Mouse (Mus musculus) ovary, adult 2 months (tissue): ENCODE measurements around the gene Patj. TPM values are rescaled to one million over a fixed set of nuclear protein-coding genes. Genes with fewer than 3 reads are reported as not detected.

ENCODE experiments used
- polyA plus RNA-seq: library from polyadenylated mRNA; depleted of rRNA; stranded (reverse); fragments of >200 nt; gene quantifications from 2 replicates; pipeline ENCODE4 v1.2.3, GENCODE M21; 2012; rRNA removed

Gene Patj
- 8.5 and 10.8 TPM in 2 replicates for polyA plus RNA-seq

DNA sequence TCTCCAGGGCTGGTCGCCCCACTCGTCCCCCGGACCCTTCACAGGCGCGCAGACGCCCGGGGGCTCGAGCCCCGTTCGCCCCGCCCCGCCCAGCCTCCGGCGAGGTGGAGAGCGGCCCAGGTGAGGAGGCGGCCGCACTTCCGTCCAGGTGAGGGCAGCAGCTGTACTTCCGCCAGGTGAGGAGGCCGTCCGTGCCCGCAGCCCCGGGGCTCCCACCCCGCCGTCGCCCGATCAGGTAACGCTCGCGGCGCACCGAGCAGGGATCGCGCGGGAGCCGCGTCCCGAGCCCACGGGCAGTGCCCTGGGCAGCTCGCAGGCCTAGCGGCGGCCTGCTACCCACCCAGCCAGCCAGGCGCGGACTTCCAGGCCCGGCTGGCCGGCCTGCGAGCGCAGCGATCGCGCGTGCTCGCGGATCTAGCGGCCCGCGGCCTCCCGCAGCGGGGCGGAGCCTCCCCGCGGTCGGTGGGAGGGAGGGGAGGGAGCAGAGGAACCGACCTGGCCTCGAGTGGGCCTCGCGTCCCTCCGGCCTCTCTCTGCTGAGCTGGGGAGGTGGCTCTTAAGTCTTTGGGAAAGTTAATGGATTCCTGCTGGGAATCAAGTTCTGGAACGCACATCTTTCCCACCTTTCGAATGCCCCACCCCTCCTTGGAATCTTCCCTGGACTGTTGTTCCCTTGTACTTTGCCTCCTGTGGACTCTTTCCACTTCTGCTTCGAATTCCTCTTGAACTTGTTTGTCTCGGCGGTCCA, at the start of gene Patj:
Patj (plus strand) TSS at position 96 of the 748 bp plus-strand sequence.

GRCm38 (mm10) chr4:98382716-98383424, 12.7 kb upstream of the Patj start, which contains the start of gene Tm2d1:
Tm2d1 (minus strand) TSS chr4:98383306.

GRCm38 (mm10) chr4:98726590-98727237, 331.1 kb downstream of the Patj start, which contains the start of gene L1td1:
L1td1 (plus strand) TSS chr4:98726734.

Other genes with a start within 250 kb of the Patj start
- gene Tm2d1, start 12.5 kb upstream of the Patj start, polyA plus RNA-seq = 14.9 and 24.4 TPM in 2 replicates